Mouse (Mus musculus) thymus, adult 2 months (tissue): ENCODE data around the gene Ghsr. TPM values are rescaled to one million over a fixed set of nuclear protein-coding genes. Genes with fewer than 3 reads are reported as not detected.

Experiments
- DNase-seq: peaks from one replicate; pipeline ENCODE4 v3.0.0; 2021
- H3K27ac ChIP-seq: fragments of 200-500 bp; 2 replicates; pipeline ENCODE4 v1.5.1; 2012; ENCODE audit warnings: low read length, control low read depth; ENCODE audit not compliant: control insufficient read depth, insufficient read depth
- H3K27me3 ChIP-seq: fragments of 200-500 bp; 2 replicates; pipeline ENCODE4 v1.6.1; 2012; ENCODE audit warnings: mild to moderate bottlenecking, low read length, moderate library complexity, mixed read lengths; ENCODE audit not compliant: control insufficient read depth, insufficient read depth
- H3K36me3 ChIP-seq: fragments of 200-500 bp; 2 replicates; pipeline ENCODE4 v1.6.1; 2012; ENCODE audit warnings: mild to moderate bottlenecking, low read length, moderate library complexity; ENCODE audit not compliant: control insufficient read depth, insufficient read depth
- H3K4me1 ChIP-seq: fragments of 200-500 bp; replicated peaks from 2 replicates; pipeline ENCODE4 v1.6.1; 2012; ENCODE audit warnings: low read length; ENCODE audit not compliant: control insufficient read depth, insufficient read depth
- H3K4me3 ChIP-seq: fragments of 200-500 bp; 2 replicates; pipeline ENCODE4 v1.5.1; 2012; ENCODE audit warnings: mild to moderate bottlenecking, low read length, control low read depth, moderate library complexity; ENCODE audit not compliant: control insufficient read depth, insufficient read depth
- CTCF ChIP-seq: fragments of 200-500 bp; IDR thresholded peaks from 2 replicates; pipeline ENCODE4 v1.5.1; 2012; ENCODE audit warnings: mild to moderate bottlenecking, control low read depth, low read length, moderate library complexity, borderline replicate concordance; ENCODE audit not compliant: control insufficient read depth, poor library complexity, insufficient read depth; ENCODE audit errors: extremely low read depth
- POLR2A ChIP-seq: fragments of 200-500 bp; IDR thresholded peaks from 2 replicates; pipeline ENCODE4 v1.6.1; 2012; ENCODE audit warnings: mild to moderate bottlenecking, low read length, control low read depth, moderate library complexity; ENCODE audit not compliant: control insufficient read depth, poor library complexity, insufficient read depth; ENCODE audit errors: extremely low read depth
- WGBS: fragments of 180-500 bp; shearing (Covaris S2); methylation state at CpG from one replicate; pipeline ENCODE4 v1.1.7; 2018; 5-methylcytosine and 5-hydroxymethylcytosine counted together
- polyA plus RNA-seq: library from polyadenylated mRNA; depleted of rRNA; stranded (reverse); fragments of >200 nt; gene quantifications from 2 replicates; pipeline ENCODE4 v1.2.3, GENCODE M21; 2012; rRNA removed

Ghsr gene
- polyA plus RNA-seq, 1 experiment, result 0.13 TPM

DNA sequence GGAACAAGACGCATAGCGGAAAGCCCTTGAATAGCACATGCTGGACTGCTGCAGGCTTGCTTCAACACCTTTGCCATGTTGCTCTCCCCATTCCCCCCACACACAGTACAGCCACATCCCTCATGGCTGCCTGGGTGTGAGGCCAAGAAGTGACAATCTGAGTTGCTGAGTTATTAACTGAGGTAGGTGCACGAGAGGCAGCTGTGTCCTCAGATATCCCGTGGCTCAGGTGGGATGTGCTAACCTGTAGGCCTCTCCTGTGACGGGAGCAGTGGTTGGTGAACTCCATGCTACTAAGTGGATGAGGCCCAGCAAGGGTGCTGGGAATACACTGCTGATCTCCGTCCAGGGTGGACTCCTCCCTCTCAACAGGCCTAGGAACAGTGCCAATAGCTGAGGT, 51.4 kb downstream of the Ghsr start:
- no peak for TF ChIP-seq CTCF
- no peak for TF ChIP-seq POLR2A
- no peaks in the 10 kb centered on the region for H3K36me3 ChIP-seq

DNA sequence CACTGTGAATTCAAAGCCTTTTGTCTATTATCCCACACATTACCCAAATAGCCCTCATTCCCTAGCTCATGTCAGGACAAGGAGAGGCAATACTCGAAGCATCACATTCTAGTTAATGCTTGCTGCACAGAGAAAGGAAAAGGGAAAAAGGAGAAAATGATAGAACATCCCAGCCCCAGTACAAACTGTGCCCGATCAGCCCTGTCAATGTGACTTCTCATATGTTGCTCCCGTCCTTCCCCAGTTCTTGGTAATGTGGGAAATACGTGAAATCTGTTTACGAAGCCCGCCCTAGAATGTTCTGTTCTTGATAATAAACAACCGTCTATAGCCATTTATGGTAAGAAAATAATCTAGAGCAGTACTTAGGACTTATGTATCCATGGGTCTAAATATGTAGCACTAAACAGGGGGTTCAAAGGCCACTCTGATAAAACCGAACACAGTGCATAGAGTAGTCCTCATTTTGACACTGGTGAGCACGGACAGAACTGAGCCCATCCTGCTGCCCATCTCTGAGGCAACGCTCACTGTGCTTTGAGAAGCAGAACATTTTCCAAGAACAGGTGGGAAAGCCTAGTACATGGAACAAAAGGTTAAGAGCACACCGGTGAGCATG, 53.0 kb downstream of the Ghsr start:
- no peak for DNase-seq
- no peaks in the 10 kb centered on the region for H3K36me3 ChIP-seq
- peaks cover 24% of the 10 kb centered on the region for H3K4me1 ChIP-seq
- H3K4me3 ChIP-seq, result no peak overlapping the region
- no peaks in the 10 kb centered on the region for H3K27me3 ChIP-seq
- TF ChIP-seq CTCF (no peak), POLR2A (no peak)
- H3K27ac ChIP-seq, result no peak overlapping the region
- WGBS, result 97% methylated on average over 11 of the region's 11 CpGs

More for the DNA sequence above, 51.4 kb downstream of the Ghsr start:
- H3K27me3 ChIP-seq, result no peaks in the 10 kb centered on the region
- no peak overlapping the region for H3K27ac ChIP-seq
- DNase-seq, result no peak
- whole genome bisulfite sequencing, result 95% methylated on average over 6 of the region's 6 CpGs
- no peak overlapping the region for H3K4me3 ChIP-seq
- peaks cover 25% of the 10 kb centered on the region for H3K4me1 ChIP-seq

DNA sequence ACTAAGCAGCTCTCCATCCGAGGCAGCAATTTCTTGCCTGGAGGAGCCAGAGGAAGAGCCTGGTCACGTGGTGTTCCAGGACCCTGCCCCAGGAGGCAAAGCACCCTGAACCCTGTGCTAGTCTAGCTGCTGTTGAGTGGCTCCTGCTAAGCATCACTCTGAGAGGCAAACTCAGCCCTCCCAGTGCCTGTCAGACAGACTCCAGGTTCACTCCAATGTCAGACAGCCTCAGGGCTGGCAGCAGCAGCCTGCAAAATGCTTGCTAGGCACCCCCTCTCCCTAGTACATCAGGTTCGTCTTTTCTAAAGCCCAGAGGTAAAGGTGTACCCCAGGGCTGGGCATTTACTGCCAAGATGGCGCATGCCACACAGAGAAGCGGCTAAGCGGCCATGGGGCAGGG, 56.3 kb downstream of the Ghsr start:
- Histone ChIP-seq H3K4me3 (no peak overlapping the region), H3K27me3 (no peaks in the 10 kb centered on the region), H3K27ac (no peak overlapping the region), H3K4me1 (0 out of 2 replicates have a peak, but pooled peaks cover 3% of the 10 kb centered on the region), H3K36me3 (no peaks in the 10 kb centered on the region)
- TF ChIP-seq POLR2A, result no peak
- no peak for TF ChIP-seq CTCF
- WGBS, result 95% methylated on average over 6 of the region's 6 CpGs
- DNase-seq, result no peak

Other genes starting within 250 kb of the Ghsr start
- gene Ect2, start 217.5 kb upstream of the Ghsr start, polyA plus RNA-seq, result 12.0 and 16.9 TPM in 2 replicates
- gene Nceh1, start 188.4 kb upstream of the Ghsr start, polyA plus RNA-seq, result 37.0 and 40.5 TPM in 2 replicates
- gene Tnfsf10, start 54.3 kb upstream of the Ghsr start, polyA plus RNA-seq, result 6.3 and 7.1 TPM in 2 replicates